Mouse (Mus musculus): ENCODE measurements around the gene Vkorc1l1.

- no peak for TF ChIP-seq CTCF (IDR thresholded peaks at IDR 0.05; ENCODE audit: control insufficient read depth, insufficient read depth, low read length)
- no peak for TF ChIP-seq POLR2A (IDR thresholded peaks at IDR 0.05; ENCODE audit: borderline replicate concordance, control insufficient read depth, low read depth, low read length)
These were observed 79.7 kb downstream of the Vkorc1l1 start for GRCm38 (mm10) chr5:130021361-130021966.
